Mouse (Mus musculus) adrenal gland, adult 8-10 months (tissue): ENCODE results near the gene Ncam2. TPM values are rescaled to one million over a fixed set of nuclear protein-coding genes. Genes with fewer than 3 reads are reported as not detected.
"Not testable (repeated sequence)": the region's sequence is repeated elsewhere in the genome, so short reads cannot be mapped to it uniquely, and the experiment has no call there.

ENCODE experiments used
- DNase-seq: peaks from one replicate; pipeline ENCODE4 v3.0.0; 2022
- total RNA-seq, 4 experiments: library from RNA; stranded (reverse); gene quantifications; 2 replicates each; pipeline ENCODE4 v1.2.4; 2022

The Ncam2 gene
- total RNA-seq, 4 experiments from 2014 or later = 0.70 to 1.5 (median 1.2) TPM

GRCm38 (mm10) chr16:81303806-81304205 is 103.3 kb downstream of the Ncam2 start:
- DNase-seq = no peak

- DNase-seq = no peak
Measured at GRCm38 (mm10) chr16:81309215-81309614, 108.7 kb downstream of the Ncam2 start.

GRCm38 (mm10) chr16:81319037-81319436 is 118.5 kb downstream of the Ncam2 start:
- no peak for DNase-seq

GRCm38 (mm10) chr16:81330539-81330938 is 130.0 kb downstream of the Ncam2 start:
- no peak for DNase-seq

GRCm38 (mm10) chr16:81365901-81366300 is 165.4 kb downstream of the Ncam2 start:
- no peak for DNase-seq

GRCm38 (mm10) chr16:81374234-81374633 is 173.7 kb downstream of the Ncam2 start:
- DNase-seq = no peak

GRCm38 (mm10) chr16:81380434-81380833 is 179.9 kb downstream of the Ncam2 start:
- DNase-seq = no peak

GRCm38 (mm10) chr16:81388646-81389045 is 188.1 kb downstream of the Ncam2 start:
- no peak for DNase-seq

- no peak for DNase-seq
Measured at GRCm38 (mm10) chr16:81434559-81434958, 234.1 kb downstream of the Ncam2 start.

- no peak for DNase-seq
Measured at GRCm38 (mm10) chr16:81437091-81437867, 236.8 kb downstream of the Ncam2 start.

- DNase-seq = no peak
Measured at GRCm38 (mm10) chr16:81437868-81438249, 237.4 kb downstream of the Ncam2 start.

GRCm38 (mm10) chr16:81450851-81451250 is 250.4 kb downstream of the Ncam2 start:
- no peak for DNase-seq

- DNase-seq = no peak
Measured at GRCm38 (mm10) chr16:81452988-81453387, 252.5 kb downstream of the Ncam2 start.

- DNase-seq = no peak
Measured at GRCm38 (mm10) chr16:81454472-81454871, 254.0 kb downstream of the Ncam2 start.

- DNase-seq = not testable (repeated sequence)
Measured at GRCm38 (mm10) chr16:81462731-81463130, 262.2 kb downstream of the Ncam2 start.

- no peak for DNase-seq
Measured at GRCm38 (mm10) chr16:81472925-81473324, 272.4 kb downstream of the Ncam2 start.

GRCm38 (mm10) chr16:81481058-81481457 is 280.6 kb downstream of the Ncam2 start:
- DNase-seq = no peak

GRCm38 (mm10) chr16:81496111-81496510 is 295.6 kb downstream of the Ncam2 start:
- no peak for DNase-seq

- DNase-seq = no peak
Measured at GRCm38 (mm10) chr16:81502578-81502977, 302.1 kb downstream of the Ncam2 start.

GRCm38 (mm10) chr16:81536230-81536629 is 335.7 kb downstream of the Ncam2 start:
- no peak for DNase-seq

GRCm38 (mm10) chr16:81587565-81588107 is 387.1 kb downstream of the Ncam2 start:
- DNase-seq = no peak

GRCm38 (mm10) chr16:81623276-81623675 is 422.8 kb downstream of the Ncam2 start:
- no peak for DNase-seq

GRCm38 (mm10) chr16:81623776-81624175 is 423.3 kb downstream of the Ncam2 start:
- DNase-seq = no peak

GRCm38 (mm10) chr16:81650286-81650685 is 449.8 kb downstream of the Ncam2 start:
- no peak for DNase-seq
